Mouse (Mus musculus): ENCODE measurements around the gene Vmn1r24. TPM values are rescaled to one million over a fixed set of nuclear protein-coding genes. Genes with fewer than 3 reads are reported as not detected.
"Not testable (repeated sequence)": the region's sequence is repeated elsewhere in the genome, so short reads cannot be mapped to it uniquely, and the experiment has no call there.

The Vmn1r24 gene
- total RNA-seq (2014; fragmentation: Nextera tagmentation): not detected in 2 replicates
- not detected in 2 replicates for total RNA-seq (2017)

DNA sequence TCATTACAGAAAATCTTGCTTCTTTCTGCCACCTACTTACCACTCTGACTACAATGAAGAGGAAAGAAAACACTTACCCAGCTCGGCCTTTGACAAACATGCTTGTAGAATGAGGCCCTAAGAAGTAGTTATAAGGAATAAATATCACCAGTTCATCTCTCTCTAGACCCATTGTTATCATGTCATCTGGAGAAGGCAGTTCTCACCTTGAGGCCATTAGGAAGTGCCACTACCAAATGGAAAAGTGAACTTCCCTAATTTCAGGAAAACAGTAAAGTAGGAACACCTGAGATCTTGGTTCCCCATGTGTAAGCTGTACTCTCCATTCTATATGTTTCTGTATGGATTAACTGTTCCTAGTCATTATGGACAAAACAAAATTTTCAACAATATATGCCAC, at the start of gene Vmn1r24:
Vmn1r24 (minus strand) TSS at position 101 of the 400 bp plus-strand sequence.
- ATAC-seq (replicated peaks; ENCODE audit: low FRiP score, low TSS enrichment, poor library complexity, severe bottlenecking): not testable (repeated sequence)

DNA sequence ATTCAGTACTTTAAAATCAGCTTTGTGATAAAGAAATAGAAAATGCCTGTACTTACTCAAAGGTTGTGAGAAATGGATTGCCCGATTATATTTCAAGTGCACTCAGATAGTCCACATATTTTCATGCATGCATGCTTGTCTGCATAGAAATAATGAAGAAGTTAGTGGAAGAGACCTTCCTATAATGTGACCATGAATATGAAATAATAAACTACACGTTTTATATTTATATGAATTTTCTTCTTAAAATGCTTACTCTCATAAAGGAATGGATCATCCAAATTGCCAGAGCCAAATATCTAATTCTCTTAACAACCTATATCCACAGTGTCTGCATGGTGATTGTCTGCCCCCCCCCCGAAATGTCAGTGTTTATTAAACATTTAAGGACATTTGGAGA, 19.4 kb upstream of the Vmn1r24 start, which contains the start of gene Vmn1r25:
Vmn1r25 (minus strand) TSS at position 101 of the 400 bp plus-strand sequence.
- ATAC-seq (replicated peaks; ENCODE audit: low FRiP score, low TSS enrichment, poor library complexity, severe bottlenecking): no peak

GRCm38 (mm10) chr6:57926738-57927137, 34.6 kb downstream of the Vmn1r24 start, which contains the start of gene Vmn1r23:
Gene Vmn1r23 (minus strand): TSS chr6:57926838.
- no peak for ATAC-seq (replicated peaks; ENCODE audit: low FRiP score, low TSS enrichment, poor library complexity, severe bottlenecking)

GRCm38 (mm10) chr6:57907928-57908327, 53.4 kb downstream of the Vmn1r24 start, which contains the start of gene Vmn1r22:
Gene Vmn1r22 (minus strand): TSS chr6:57908028.
- ATAC-seq (replicated peaks; ENCODE audit: low FRiP score, low TSS enrichment, poor library complexity, severe bottlenecking): no peak

Other genes starting within 250 kb of the Vmn1r24 start
- 22.6 and 23.6 TPM in 2 replicates for gene Vopp1, start 136.3 kb downstream of the Vmn1r24 start, total RNA-seq (2014; fragmentation: Nextera tagmentation)
- gene Vopp1, start 136.3 kb downstream of the Vmn1r24 start, total RNA-seq (2017): 28.2 and 30.6 TPM in 2 replicates
- gene Vmn1r21, start 111.2 kb downstream of the Vmn1r24 start, total RNA-seq (2014; fragmentation: Nextera tagmentation): not detected in 2 replicates
- gene Vmn1r21, start 111.2 kb downstream of the Vmn1r24 start, total RNA-seq (2017): not detected in 2 replicates
- not detected in 2 replicates for gene Vmn1r22, start 53.5 kb downstream of the Vmn1r24 start, total RNA-seq (2014; fragmentation: Nextera tagmentation)
- gene Vmn1r22, start 53.5 kb downstream of the Vmn1r24 start, total RNA-seq (2017): not detected in 2 replicates
- gene Vmn1r23, start 34.7 kb downstream of the Vmn1r24 start, total RNA-seq (2014; fragmentation: Nextera tagmentation): not detected in 2 replicates
- not detected in 2 replicates for gene Vmn1r23, start 34.7 kb downstream of the Vmn1r24 start, total RNA-seq (2017)
- not detected in 2 replicates for gene Vmn1r25, start 19.3 kb upstream of the Vmn1r24 start, total RNA-seq (2014; fragmentation: Nextera tagmentation)
- not detected in 2 replicates for gene Vmn1r25, start 19.3 kb upstream of the Vmn1r24 start, total RNA-seq (2017)
- not detected in 2 replicates for gene Vmn1r26, start 53.7 kb upstream of the Vmn1r24 start, total RNA-seq (2014; fragmentation: Nextera tagmentation)
- not detected in 2 replicates for gene Vmn1r26, start 53.7 kb upstream of the Vmn1r24 start, total RNA-seq (2017)

Measured in megakaryocyte-erythroid progenitor cell, adult 5-6 weeks (primary cell).